Mouse (Mus musculus) fibroblast of lung, adult 2 months (primary cell): ENCODE results near the gene Lsm12.
"Not testable (repeated sequence)": the region's sequence is repeated elsewhere in the genome, so short reads cannot be mapped to it uniquely, and the experiment has no call there.

Experiments
- DNase-seq: peaks from one replicate; pipeline ENCODE4 v3.0.0-alpha.2; 2011; ENCODE audit warnings: low read depth

Lsm12 gene

DNA sequence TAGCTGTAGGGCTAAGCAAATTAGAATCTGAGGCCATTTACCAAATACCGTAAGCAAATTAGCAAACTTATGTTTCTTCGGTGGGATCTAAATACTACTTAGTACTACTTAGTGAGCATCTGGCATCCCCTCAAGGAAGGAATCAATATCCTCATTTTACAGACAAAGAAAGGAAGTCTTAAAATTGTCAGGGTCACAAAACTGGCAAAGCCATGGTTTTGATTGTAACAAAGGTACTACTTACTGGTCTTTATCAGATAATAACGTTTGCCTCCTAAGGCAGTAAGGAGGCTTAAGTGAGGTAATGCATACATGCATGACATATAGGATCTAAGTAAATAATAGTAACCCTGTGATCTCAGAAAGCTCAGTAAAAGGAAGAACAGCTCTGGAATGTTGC lies 581 bp upstream of the Lsm12 start:
- DNase-seq, result no peak

DNA sequence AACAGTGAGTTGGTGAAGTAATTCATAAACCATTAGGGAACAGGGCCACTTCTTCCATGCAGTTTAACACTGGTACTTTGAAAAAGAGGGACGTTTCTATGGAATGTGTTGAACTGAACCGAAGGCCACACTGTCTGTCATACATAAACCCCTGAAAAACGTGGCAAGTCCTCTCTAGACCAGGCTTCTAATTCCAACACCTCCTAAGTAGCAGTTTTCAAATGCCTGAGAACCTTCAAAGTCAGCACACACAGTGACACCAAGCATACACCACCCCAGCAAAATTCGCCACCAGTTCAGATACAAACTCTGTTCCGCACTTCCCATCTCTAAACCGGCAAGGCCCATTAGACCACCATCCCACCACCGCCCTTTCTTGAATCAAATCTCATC lies 847 bp downstream of the Lsm12 start:
- no peak for DNase-seq

DNA sequence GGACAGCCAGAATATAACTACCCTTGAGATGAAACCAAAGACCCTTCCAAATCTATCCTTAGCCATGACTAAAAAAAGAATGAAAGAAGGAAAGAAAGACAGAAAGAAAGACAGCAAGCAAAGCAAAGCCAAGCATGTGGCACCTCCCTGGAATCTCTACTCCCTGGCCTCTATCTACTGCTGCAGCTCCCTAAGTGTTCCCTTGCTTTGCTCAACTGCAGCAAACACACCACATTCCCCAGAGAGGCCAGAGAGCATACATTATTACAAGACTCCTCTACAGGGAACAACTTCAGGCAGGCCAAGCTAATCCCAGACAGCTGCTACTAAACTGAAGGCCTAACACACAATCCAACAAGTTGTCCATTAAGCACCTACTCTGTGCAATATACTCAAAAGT lies 5.3 kb downstream of the Lsm12 start:
- no peak for DNase-seq

DNA sequence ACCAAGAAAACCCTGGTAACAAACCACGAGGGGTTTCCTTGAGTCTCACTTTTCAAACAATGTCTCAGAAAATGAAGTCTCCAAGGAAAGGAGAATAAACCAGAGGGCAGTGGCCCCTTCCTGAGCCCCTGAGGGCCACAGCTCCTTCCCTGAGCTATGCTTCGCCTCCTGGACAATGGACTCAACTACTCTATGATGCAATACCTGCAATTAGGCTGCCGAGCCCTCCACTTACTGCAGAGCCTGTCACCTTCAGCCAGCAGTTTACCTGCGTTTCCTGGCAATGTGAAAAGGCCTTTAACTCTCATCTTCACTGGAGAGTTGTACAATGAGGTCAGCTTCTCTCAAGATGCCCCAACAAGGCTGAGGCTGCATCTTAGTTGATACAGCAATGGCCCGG lies 16.4 kb downstream of the Lsm12 start:
- no peak for DNase-seq

DNA sequence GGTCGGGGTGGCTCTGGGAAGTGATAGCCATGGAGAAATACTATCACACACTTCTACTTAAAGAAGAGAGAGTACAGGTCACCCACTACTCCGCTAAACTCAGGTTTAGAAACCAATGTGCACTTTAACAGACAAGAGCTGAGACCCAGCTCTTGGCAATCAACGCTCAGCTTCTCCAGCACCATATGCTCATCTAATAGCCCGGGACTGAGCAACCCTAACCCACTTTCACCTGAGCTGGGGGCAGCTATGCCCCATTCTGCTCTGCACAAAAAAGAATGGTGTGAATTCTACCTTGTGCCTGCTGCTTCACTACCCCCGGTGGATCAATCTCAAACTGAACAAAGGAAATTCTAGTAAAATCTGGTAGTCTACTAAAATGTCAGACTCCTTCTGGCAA lies 17.6 kb downstream of the Lsm12 start:
- no peak for DNase-seq

DNA sequence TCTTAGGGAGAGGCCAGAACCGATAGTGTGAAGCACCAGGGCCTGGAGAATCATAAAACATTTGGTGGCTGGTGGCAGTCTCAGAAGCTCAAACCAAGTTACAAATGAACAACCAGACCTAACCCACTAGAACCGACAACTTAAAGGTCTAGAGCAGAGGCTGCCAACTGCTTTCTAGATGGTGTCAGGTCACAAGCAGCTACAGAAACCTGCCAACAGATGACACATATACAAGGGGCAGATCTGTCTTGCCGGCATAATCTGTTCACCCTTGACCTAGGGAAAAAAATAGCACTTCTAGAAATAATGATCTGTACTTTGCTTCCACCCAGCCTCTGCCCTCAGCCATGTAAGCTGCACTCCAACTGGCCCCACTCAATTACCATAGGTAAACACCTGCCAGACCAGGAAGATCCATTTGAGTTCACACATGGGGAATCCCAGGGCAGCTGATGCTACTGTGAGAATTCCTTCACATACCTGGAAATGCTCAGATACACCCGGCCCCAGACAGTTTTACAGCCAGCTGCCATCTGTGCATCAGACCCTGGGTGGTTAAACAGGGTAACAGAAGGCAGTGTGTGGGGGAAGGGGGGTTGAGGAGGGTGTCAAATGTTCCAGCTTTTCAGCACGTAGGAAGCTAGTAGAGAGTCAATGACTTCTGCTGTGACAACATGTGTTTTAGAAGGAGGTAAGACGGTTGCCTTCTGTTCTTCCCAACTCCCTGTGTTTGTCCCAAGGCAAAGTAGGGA lies 18.9 kb downstream of the Lsm12 start:
- no peak for DNase-seq

DNA sequence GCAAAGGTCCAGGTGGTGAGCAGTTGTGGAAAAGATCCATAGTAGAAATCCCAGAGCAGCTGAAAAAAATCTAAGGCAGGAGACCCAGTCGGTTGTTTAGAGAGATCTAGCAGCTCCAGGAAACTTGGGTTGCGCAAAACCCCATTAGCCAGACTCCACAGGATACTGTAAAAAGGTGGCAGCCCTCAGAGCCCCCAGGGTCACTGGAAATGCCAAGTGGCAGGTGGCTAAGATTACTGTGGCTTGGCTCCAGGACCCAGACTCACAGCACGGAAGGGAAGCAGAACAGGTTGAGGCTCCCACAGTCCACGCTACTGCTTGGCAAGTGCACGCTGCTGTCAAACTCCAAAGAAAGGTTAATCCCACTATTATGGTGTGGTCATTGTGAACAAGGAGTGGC lies 25.3 kb downstream of the Lsm12 start:
- DNase-seq, result no peak

DNA sequence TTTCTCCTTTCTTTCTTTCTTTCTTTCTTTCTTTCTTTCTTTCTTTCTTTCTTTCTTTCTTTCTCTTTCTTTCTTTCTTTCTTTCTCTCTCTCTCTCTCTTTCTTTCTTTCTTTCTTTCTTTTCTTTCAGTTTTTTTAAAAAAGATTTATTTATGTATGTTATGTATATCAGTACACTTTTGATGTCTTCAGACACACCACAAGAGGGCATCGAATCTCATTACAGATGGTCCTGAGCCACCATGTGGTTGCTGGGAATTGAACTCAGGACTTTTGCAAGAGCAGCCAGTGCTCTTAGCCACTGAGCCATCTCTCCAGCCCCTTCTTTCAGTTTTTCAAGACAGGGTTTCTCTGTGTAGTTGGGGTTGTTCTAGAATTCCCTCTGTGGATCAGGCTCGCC lies 27.1 kb downstream of the Lsm12 start:
- not testable (repeated sequence) for DNase-seq

DNA sequence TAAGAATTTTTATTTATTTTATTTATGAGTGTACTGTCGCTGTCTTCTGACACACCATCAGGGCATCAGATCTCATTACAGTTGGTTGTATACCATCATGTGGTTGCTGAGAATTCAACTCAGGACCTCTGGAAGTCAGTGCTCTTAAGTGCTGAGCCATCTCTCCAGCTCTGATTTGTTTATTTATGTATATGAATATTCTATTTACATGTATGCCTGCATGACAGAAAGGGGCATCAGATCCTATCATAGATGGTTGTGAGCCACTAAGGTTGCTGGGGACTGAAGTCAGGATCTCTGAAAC lies 28.4 kb downstream of the Lsm12 start:
- DNase-seq, result no peak

DNA sequence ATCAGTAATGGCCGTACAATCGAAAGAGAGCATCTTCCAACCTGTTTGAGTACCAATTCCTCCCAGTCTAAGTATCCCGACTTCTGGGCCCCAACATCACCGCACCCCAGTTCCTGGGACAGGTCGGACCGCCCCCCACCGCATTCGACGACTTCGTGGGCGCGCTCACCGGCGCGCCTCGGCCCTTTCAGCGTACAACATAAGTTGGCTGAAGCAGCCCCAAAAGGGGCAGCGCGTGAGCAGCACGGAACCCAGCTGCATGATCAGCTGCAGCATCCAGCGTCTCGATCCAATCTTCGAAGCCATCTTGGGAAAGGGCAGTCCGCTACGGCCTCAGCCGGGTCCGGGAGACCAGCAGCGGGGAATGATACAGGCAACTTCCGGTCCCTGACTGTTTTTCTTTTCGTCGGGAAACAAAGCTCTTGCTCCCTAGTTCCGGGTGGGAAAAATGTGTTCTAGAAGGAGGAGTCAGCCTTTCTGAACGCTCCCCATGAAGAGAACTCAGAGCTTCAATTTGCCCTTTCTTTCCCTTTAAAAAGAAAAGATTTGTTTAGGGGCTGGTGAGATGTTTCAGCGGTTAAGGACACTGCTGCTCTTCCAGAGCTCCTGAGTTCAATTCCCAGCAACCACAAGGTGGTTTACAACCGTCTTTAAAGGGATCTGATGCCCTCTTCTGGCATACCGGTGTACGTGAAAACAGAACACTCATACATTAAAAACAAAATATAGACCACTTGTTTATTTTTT lies 28.9 kb downstream of the Lsm12 start, which contains the start of gene Tmem101:
Gene Tmem101, minus strand, starts transcription at position 366 of the 747 bp plus-strand sequence.
- peak; percentile 89 for DNase-seq

DNA sequence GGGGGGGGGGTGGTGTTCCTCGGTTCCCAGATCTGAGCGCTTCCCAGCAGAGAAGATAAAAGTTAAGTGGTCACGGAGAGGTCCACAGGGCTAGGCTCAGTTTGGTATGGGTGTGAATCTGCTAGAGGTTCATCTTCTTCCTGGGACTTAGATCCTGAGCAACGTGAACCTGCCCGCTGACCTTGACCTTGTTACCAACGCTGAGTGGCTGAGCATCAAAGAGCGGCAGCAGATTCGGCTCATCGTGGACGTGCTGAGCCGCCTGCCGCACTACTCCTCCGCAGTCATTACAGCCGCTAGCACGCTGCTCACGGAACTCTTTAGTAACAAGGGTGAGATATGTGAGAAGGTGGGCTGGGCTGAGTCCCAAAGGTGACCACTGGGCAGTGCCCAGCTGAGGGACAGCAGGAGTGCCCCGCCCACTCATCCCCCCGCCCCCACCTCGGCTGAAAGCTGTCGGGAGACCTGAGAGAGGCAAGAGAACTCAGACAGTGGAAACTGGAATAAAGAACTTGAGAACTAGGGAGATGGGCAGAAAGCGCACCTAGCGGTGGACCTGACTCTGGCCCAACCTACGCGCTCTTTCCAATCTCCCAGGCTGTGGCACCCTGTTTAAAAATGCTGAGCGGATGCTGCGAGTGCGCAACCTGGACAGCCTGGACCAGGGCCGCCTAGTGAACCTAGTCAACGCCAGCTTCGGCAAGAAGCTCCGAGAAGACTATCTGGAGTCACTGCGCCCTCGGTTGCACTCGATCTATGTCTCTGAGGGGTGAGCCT lies 37.7 kb downstream of the Lsm12 start:
- no peak for DNase-seq

DNA sequence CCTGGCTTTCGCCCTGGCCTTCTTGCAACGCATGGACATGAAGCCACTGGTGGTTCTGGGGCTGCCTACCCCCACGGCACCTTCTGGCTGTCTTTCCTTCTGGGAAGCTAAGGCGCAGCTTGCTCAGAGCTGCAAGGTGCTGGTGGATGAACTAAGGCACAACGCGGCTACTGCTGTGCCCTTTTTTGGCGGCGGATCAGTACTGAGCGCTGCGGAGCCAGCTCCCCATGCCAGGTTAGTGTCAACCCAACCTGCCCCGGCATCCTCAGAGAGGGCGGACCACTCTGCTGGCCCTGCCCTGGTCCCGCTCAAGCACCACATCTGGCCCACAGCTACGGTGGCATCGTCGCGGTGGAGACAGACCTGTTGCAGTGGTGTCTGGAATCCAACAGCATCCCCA lies 38.6 kb downstream of the Lsm12 start:
- no peak for DNase-seq

DNA sequence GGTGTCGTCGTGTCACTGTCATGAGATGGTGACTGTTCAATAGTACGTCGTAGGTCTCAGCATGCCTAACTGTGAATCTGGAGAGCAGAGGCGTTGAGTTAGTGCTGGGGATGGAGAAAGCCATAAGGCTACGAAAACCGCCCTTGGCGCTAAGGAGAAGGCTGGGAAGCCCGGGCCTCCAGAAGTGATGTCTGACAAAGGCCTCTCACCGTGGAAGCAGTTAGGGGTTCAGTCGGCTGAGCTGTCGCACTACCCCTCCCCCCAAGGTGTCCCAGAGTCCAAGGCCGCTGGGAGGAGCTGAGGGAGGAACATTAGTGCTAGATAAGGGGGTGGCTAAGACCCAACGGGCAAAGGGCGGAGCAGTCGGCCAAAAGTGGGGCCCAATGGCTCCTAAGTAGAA lies 39.1 kb downstream of the Lsm12 start:
- no peak for DNase-seq

DNA sequence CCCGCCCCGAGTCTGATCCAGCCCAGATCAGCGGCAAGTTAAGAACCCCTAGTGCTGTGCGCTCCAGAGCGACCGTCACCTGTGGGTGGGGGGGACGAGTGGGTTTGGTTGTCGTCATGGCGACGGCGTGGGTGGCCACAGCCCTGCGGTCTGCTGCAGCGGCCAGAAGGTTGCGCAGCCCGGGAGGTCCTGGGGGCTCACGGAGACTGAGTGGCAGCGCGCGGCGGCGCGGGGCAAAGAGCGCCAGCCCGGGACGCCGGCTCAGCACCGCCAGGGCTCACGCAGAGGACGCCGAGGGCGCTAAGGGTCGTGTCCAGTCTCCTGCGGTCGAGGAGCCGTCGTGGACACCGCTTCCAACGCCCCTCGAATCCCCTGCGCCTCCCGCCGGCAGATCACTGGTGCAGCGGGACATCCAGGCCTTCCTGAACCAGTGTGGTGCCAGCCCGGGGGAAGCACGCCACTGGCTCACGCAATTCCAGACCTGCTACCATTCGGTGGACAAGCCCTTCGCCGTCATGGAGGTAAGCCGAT lies 39.6 kb downstream of the Lsm12 start, which contains the start of gene Nags:
Gene Nags, plus strand, starts transcription at position 43 of the 531 bp plus-strand sequence.
- DNase-seq, result no peak

DNA sequence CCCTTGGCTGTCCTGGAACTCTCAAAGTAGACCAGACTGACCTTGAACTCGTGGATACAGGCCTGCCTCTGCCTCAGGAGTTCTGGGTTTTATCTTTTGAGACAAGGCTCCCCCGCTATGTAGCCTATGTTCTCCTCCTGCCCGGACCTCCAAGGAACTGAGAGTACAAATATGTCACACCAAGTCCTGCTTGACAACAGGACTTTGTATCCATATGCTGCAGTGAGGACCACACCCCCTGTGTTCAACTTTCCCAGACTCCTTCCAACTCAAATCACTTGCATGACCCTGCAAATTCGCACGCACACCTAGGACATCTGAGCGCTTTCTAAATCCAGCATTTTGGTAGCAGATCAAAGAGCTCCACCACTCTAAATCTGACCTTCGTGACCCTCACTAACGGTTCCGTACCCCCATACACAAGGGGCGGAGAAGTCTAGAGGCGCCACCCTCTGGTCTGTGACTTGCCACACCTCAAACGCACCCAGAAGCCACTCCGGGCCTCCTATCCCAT lies 40.1 kb downstream of the Lsm12 start:
- no peak for DNase-seq

DNA sequence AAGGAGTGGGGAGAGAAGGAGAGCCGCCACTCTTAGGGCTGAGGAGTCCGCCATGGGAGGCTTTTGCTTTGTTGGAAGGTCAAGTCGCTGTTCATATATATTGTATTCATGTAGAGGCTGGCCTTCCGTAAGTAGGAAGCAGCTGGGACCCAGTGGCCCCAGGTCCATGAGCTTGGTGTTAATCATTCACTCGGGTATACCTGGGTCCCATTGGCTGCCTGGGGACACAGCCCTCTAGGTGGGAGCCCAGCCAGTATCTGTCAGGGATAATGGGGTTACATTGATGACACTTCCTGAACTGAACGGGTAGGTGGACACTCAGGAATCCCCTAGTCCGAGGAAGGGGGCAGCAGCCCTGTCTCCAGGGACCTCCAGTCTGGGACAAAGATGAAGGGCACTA lies 42.7 kb downstream of the Lsm12 start:
- DNase-seq, result no peak

DNA sequence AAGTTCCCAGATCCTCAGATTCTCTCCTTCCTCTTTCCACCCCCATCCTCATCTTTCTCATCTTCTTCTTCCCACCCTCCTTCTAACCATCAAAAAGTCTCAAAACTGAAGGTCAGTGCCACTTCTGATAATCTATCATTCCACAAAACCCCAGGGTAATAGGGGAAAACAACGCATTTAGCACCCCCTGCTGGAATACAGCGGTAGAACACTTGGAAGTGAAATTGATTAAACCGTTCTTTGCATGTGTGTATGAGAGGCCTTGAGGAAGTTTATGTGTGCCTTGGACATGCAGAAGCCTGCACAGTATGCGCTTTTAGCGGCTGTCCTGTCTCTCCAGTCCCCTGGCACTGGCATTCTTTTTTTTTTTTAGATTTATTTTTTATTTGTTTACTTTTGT lies 44.6 kb downstream of the Lsm12 start:
- peak; percentile 20 for DNase-seq

DNA sequence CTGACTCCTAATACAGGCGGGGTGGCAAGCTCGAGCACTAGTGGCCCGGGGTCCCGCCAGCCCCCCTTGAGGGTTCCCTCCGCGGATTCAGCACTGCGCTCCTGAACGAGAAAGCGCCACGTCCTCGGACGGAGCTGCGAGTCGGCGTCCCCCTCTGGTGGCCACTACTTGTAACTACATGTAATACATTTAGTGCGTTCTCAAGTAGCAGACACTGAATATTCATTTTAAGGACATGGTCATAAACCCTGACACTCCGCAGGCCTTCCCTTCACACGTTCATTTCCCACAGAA lies 46.7 kb downstream of the Lsm12 start:
- peak; percentile 9 for DNase-seq

DNA sequence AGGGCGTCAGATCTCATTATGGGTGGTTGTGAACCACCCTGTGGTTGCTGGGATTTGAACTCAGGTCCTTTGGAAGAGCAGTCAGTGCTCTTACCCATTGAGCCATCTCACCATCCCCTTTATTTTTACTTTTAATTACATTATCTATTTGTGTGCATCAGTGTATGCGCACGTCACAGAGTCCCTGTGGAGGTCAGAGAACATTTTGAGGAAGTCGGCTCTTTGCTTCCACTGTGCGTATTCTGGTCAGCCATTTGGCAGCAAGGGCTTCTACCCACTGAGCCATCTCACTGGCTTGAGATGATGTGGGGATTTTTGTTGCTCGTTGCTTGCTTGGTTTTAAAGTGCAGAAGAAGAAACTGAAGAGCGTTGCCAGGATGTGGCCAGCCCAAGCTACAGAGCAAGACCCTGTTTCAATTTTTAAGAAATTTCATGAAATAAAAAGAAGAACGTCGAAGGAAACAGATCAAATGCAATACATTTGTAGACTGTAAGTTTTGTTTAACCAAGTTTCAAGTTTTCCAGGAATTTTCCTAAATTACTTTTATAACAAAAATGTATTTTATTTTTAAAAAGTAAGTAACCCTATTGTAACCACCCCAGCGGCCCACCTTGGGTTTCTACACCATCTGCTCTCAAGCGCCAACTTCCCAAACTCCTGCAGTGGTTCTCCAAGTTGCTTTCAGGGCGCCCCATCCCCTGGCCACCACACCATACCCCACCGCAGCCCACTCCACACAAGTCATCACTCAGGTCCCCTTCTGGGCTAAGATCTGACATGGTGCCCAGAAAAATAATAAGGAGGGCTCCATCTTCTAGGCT lies 47.3 kb downstream of the Lsm12 start:
- no peak for DNase-seq

DNA sequence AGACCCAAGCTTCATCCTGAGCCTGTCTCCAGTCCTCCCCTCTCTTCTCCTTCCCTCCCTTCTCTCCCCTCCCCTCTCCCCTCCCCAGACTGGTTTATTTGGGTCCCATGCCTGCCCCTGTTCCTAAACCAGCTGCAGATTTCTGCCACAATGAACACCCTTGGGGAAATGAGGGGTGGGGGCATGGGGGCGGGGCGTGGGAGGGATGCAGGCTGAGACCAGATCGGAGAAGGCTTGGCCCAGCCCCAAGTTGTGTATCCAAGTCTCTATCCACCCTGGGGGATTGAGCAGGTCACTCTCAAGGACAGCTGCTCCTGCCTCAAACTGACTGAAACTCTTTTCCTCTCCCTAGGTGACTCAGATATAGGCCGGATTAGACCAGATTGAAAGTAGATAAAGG lies 50.6 kb downstream of the Lsm12 start:
- no peak for DNase-seq

DNA sequence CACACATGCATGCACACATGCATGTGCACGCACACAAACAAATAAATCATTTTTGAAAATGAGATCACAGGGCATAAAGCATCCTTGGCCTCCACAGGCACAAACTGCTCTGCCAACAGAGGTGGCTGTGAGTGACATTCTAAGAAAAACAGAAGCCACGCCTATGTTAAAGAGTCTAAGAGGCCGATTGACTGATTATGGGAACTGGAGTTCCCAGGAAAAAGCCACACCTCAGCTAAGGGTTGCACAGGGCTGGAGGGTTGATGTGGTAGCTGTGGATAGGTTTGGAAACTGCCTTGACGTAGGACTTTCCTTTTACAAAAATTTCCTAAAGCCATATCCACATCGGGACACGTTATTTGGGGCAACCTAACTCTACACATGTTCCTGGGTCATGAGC lies 67.7 kb downstream of the Lsm12 start:
- no peak for DNase-seq

DNA sequence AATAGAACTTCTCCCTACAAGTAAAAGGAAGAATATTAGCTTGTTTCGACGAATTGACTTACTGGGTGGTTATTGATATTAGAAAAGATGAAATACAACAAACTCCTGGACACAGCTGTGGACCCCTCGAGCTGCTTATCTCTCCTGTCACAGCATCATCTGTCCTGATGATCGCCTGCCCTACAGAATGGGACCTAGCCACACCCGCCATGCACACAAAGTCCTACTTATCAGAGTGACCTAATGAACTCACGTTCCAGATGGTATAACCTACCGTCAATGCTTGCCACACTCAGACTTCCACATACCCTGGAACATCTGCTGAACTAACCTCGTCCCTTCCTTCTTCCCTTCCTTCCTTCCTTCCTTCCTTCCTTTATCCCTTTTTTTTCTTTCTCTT lies 68.9 kb downstream of the Lsm12 start:
- DNase-seq, result no peak
